20 mouse cellular contexts compared by ENCODE assay signal in genomic region chr16:95776610-95777363, GRCm38 (mm10).
DNase-seq lines count a peak whose midpoint lies in the region; ATAC-seq and TF ChIP-seq lines count a peak whose summit lies in the region.
"Had no signal": no experiment of that assay in that cellular context is flagged by ENCODE, and none has a peak within 500 bp of the region (broad histone marks: within the 10 kb centered on the region; RNA-seq: fewer than 3 reads in every experiment).

No protein-coding gene starts in this region.

- no peak overlapping the region for H3K4me2 ChIP-seq in embryonic facial prominence, embryonic 15.5 days (replicated peaks)
- H3K4me2 ChIP-seq in midbrain, embryonic 14.5 days (ENCODE audit: low read length), result no peak overlapping the region
- no peak overlapping the region for H3K4me2 ChIP-seq in forebrain, embryonic 12.5 days
- H3K4me2 ChIP-seq: heart, embryonic 13.5 days; hindbrain, embryonic 13.5 days; stomach, embryonic 15.5 days had no signal

- peaks cover 12% of the 10 kb centered on the region for H3K4me1 ChIP-seq in embryonic facial prominence, embryonic 15.5 days
- H3K4me1 ChIP-seq in embryonic facial prominence, embryonic 10.5 days, result 0 out of 2 replicates have a peak, but pooled peaks cover 3% of the 10 kb centered on the region
- H3K4me1 ChIP-seq in MEL (ENCODE audit: control insufficient read depth in 1 of 2, insufficient read depth in 2 of 2, low read length in 2 of 2), result peaks cover 10 to 34% of the 10 kb centered on the region in 2 experiments
- H3K4me1 ChIP-seq in lung, adult 2 months (ENCODE audit: control insufficient read depth, insufficient read depth, low read length), result 0 out of 2 replicates have a peak, but pooled peaks cover 3% of the 10 kb centered on the region
- no peaks in the 10 kb centered on the region for H3K4me1 ChIP-seq in midbrain, embryonic 14.5 days (ENCODE audit: control insufficient read depth, insufficient read depth, low read length)
- H3K4me1 ChIP-seq in forebrain, embryonic 12.5 days, result no peaks in the 10 kb centered on the region
- H3K4me1 ChIP-seq: heart, embryonic 13.5 days; hindbrain, embryonic 13.5 days; stomach, embryonic 15.5 days had no signal

- H3K9ac ChIP-seq in embryonic facial prominence, embryonic 15.5 days, result no peak overlapping the region
- peak overlapping the region; percentile 21 for H3K9ac ChIP-seq in MEL (ENCODE audit: control insufficient read depth, low read depth, low read length, poor library complexity, severe bottlenecking)
- no peak overlapping the region for H3K9ac ChIP-seq in midbrain, embryonic 14.5 days (replicated peaks; ENCODE audit: low read length)
- H3K9ac ChIP-seq in forebrain, embryonic 12.5 days, result no peak overlapping the region
- H3K9ac ChIP-seq: heart, embryonic 13.5 days; hindbrain, embryonic 13.5 days; stomach, embryonic 15.5 days had no signal

- TF ChIP-seq RAD21 in MEL (IDR thresholded peaks at IDR 0.05; ENCODE audit: low read depth, low read length), result no peak

- H3K9me3 ChIP-seq in embryonic facial prominence, embryonic 15.5 days (replicated peaks), result no peaks in the 10 kb centered on the region
- H3K9me3 ChIP-seq in embryonic facial prominence, embryonic 10.5 days, result no peaks in the 10 kb centered on the region
- H3K9me3 ChIP-seq in MEL (replicated peaks; ENCODE audit: insufficient read depth, low read length), result no peaks in the 10 kb centered on the region
- H3K9me3 ChIP-seq in midbrain, embryonic 14.5 days (ENCODE audit: control insufficient read depth, low read length), result no peaks in the 10 kb centered on the region
- no peaks in the 10 kb centered on the region for H3K9me3 ChIP-seq in forebrain, embryonic 12.5 days
- H3K9me3 ChIP-seq: heart, embryonic 13.5 days; hindbrain, embryonic 13.5 days; stomach, embryonic 15.5 days had no signal

- H3K4me3 ChIP-seq in embryonic facial prominence, embryonic 15.5 days (replicated peaks), result no peak overlapping the region
- no peak overlapping the region for H3K4me3 ChIP-seq in embryonic facial prominence, embryonic 10.5 days
- peak overlapping the region; percentile 1 to 11; a peak in 1 of 4 replicates for H3K4me3 ChIP-seq in MEL (ENCODE audit: control insufficient read depth in 1 of 2, insufficient read depth in 1 of 2, low read depth in 2 of 2, low read length in 2 of 2)
- no peak overlapping the region for H3K4me3 ChIP-seq in lung, adult 2 months (replicated peaks; ENCODE audit: extremely low read depth, low read depth, low read length)
- H3K4me3 ChIP-seq in midbrain, embryonic 14.5 days (replicated peaks; ENCODE audit: low read depth, low read length), result no peak overlapping the region
- H3K4me3 ChIP-seq in forebrain, embryonic 12.5 days (replicated peaks), result no peak overlapping the region
- H3K4me3 ChIP-seq: heart, embryonic 13.5 days; hindbrain, embryonic 13.5 days; stomach, embryonic 15.5 days had no signal

- H3K36me3 ChIP-seq in embryonic facial prominence, embryonic 15.5 days, result no peaks in the 10 kb centered on the region
- no peaks in the 10 kb centered on the region for H3K36me3 ChIP-seq in embryonic facial prominence, embryonic 10.5 days (replicated peaks)
- H3K36me3 ChIP-seq in MEL (ENCODE audit: control insufficient read depth in 1 of 2, insufficient read depth in 2 of 2, low read length in 2 of 2), result peaks cover 0 to 17% of the 10 kb centered on the region in 2 experiments; a peak in 2 of 4 replicates
- no peaks in the 10 kb centered on the region for H3K36me3 ChIP-seq in midbrain, embryonic 14.5 days (ENCODE audit: control insufficient read depth, insufficient read depth, low read length)
- no peaks in the 10 kb centered on the region for H3K36me3 ChIP-seq in forebrain, embryonic 12.5 days (replicated peaks)
- H3K36me3 ChIP-seq: heart, embryonic 13.5 days; hindbrain, embryonic 13.5 days; stomach, embryonic 15.5 days had no signal

- no peaks in the 10 kb centered on the region for H3K27me3 ChIP-seq in embryonic facial prominence, embryonic 15.5 days
- no peaks in the 10 kb centered on the region for H3K27me3 ChIP-seq in embryonic facial prominence, embryonic 10.5 days (replicated peaks; ENCODE audit: low read depth, poor library complexity, severe bottlenecking)
- H3K27me3 ChIP-seq in MEL (ENCODE audit: control insufficient read depth in 1 of 2, insufficient read depth in 2 of 2, low read length in 2 of 2), result no peaks in the 10 kb centered on the region
- H3K27me3 ChIP-seq in midbrain, embryonic 14.5 days (ENCODE audit: control insufficient read depth, insufficient read depth, low read length), result no peaks in the 10 kb centered on the region
- H3K27me3 ChIP-seq in forebrain, embryonic 12.5 days, result no peaks in the 10 kb centered on the region
- H3K27me3 ChIP-seq: hindbrain, embryonic 13.5 days; stomach, embryonic 15.5 days had no signal

- TF ChIP-seq EP300 in MEL (IDR thresholded peaks at IDR 0.05; ENCODE audit: low read depth in 1 of 2, low read length in 2 of 2), result no peak

- 0 out of 2 replicates have a peak overlapping the region, but pooled peaks have one; percentile 77 for H3K27ac ChIP-seq in embryonic facial prominence, embryonic 15.5 days (replicated peaks)
- H3K27ac ChIP-seq in embryonic facial prominence, embryonic 10.5 days (replicated peaks), result no peak overlapping the region
- H3K27ac ChIP-seq in MEL (ENCODE audit: control insufficient read depth, low read depth, low read length), result peak overlapping the region; percentile 79
- H3K27ac ChIP-seq in midbrain, embryonic 14.5 days (replicated peaks; ENCODE audit: low read depth, low read length), result no peak overlapping the region
- no peak overlapping the region for H3K27ac ChIP-seq in forebrain, embryonic 12.5 days
- H3K27ac ChIP-seq: heart, embryonic 13.5 days; hindbrain, embryonic 13.5 days; macrophage; stomach, embryonic 15.5 days had no signal

- no peaks in the 10 kb centered on the region for H3K79me2 ChIP-seq in MEL (ENCODE audit: control insufficient read depth, insufficient read depth, low read length, poor library complexity)

- no peak for ATAC-seq in embryonic facial prominence, embryonic 15.5 days (ENCODE audit: insufficient number of reproducible peaks, low FRiP score, low TSS enrichment, low read depth)
- no peak for ATAC-seq in midbrain, embryonic 14.5 days (ENCODE audit: low FRiP score, low TSS enrichment)
- no peak for ATAC-seq in forebrain, embryonic 12.5 days (ENCODE audit: low FRiP score)
- ATAC-seq: forebrain, embryonic 16.5 days had no signal

- peak in 1 of 3 experiments; percentile 3; a peak in 1 of 6 replicates for TF ChIP-seq CTCF in MEL (IDR thresholded peaks at IDR 0.05 in 2 of 3, conservative IDR thresholded peaks at IDR 0.05 in 1 of 3; ENCODE audit: control insufficient read depth in 1 of 3, insufficient read depth in 1 of 3, low read depth in 2 of 3, low read length in 3 of 3, poor library complexity in 1 of 3, severe bottlenecking in 1 of 3)
- no peak for TF ChIP-seq CTCF in lung, adult 2 months (IDR thresholded peaks at IDR 0.05; ENCODE audit: insufficient read depth, low read length)

- 0 out of 4 replicates have a peak, but pooled peaks of 1 of the 2 experiments have one; percentile 8 for TF ChIP-seq POLR2A in MEL (IDR thresholded peaks at IDR 0.05; ENCODE audit: control insufficient read depth in 1 of 2, insufficient read depth in 1 of 2, low read depth in 1 of 2, low read length in 2 of 2, poor library complexity in 1 of 2)
- no peak for TF ChIP-seq POLR2A in lung, adult 2 months (IDR thresholded peaks at IDR 0.05; ENCODE audit: borderline replicate concordance, extremely low read depth, low read depth, low read length)

- WGBS in embryonic facial prominence, embryonic 15.5 days, result 82% methylated on average over 10 of the region's 10 CpGs
- WGBS in embryonic facial prominence, embryonic 10.5 days, result 88% methylated on average over 10 of the region's 10 CpGs
- whole genome bisulfite sequencing in lung, adult 2 months, result 72% methylated on average over 10 of the region's 10 CpGs
- WGBS in midbrain, embryonic 14.5 days, result 90% methylated on average over 10 of the region's 10 CpGs
- WGBS in forebrain, embryonic 12.5 days, result 91% methylated on average over 10 of the region's 10 CpGs

- DNase-seq in embryonic facial prominence, embryonic 10.5 days (ENCODE audit: low spot score), result no peak
- peak; percentile 69 for DNase-seq in MEL (ENCODE audit: low read depth, low spot score)
- peak; percentile 30 for DNase-seq in lung, adult 2 months
- DNase-seq in lung, postnatal 25 days (ENCODE audit: low spot score), result peak; percentile 75
- no peak for DNase-seq in midbrain, embryonic 14.5 days
- DNase-seq: adrenal gland, postnatal 36 days; cerebellum, adult 9-10 months; gastrocnemius, postnatal 10 days; heart, adult 18-20 months; kidney, adult 9 months; kidney, postnatal 14 days; left cerebral cortex, postnatal 4 days; thymus, postnatal 25 days had no signal

TF ChIP-seq in MEL, 35 proteins besides CTCF, POLR2A, EP300 and RAD21:
- no peak for TF ChIP-seq E2F4 (IDR thresholded peaks at IDR 0.05; ENCODE audit: borderline replicate concordance, low read depth, low read length)
- TF ChIP-seq ZKSCAN1 (IDR thresholded peaks at IDR 0.05; ENCODE audit: low read depth, low read length), result no peak
- TF ChIP-seq BHLHE40 (IDR thresholded peaks at IDR 0.05; ENCODE audit: borderline replicate concordance, low read depth, low read length), result no peak
- TF ChIP-seq SMC3 (IDR thresholded peaks at IDR 0.05; ENCODE audit: low read depth, low read length), result no peak
- TF ChIP-seq RCOR1 (IDR thresholded peaks at IDR 0.05; ENCODE audit: low read depth, low read length), result peak; percentile 65; the same call in 1 of the 2 replicates
- no peak for TF ChIP-seq ZC3H11A (IDR thresholded peaks at IDR 0.05; ENCODE audit: low read depth, low read length)
- TF ChIP-seq ZMIZ1 (IDR thresholded peaks at IDR 0.05; ENCODE audit: low read depth, low read length), result no peak
- TF ChIP-seq TAL1 (IDR thresholded peaks at IDR 0.05; ENCODE audit: low read length), result no peak
- TF ChIP-seq MAX (IDR thresholded peaks at IDR 0.05; ENCODE audit: low read length), result no peak
- TF ChIP-seq MYC (IDR thresholded peaks at IDR 0.05; ENCODE audit: low read depth, low read length), result peak; percentile 67; the same call in 1 of the 2 replicates
- TF ChIP-seq SIN3A (IDR thresholded peaks at IDR 0.05; ENCODE audit: low read length), result no peak
- TF ChIP-seq MXI1 (IDR thresholded peaks at IDR 0.05; ENCODE audit: low read depth, low read length), result no peak
- no peak for TF ChIP-seq CHD2 (IDR thresholded peaks at IDR 0.05; ENCODE audit: low read length)
- TF ChIP-seq ZNF384 (IDR thresholded peaks at IDR 0.05; ENCODE audit: low read depth, low read length), result peak; percentile 80
- no peak for TF ChIP-seq NRF1 (IDR thresholded peaks at IDR 0.05; ENCODE audit: insufficient read depth, low read depth, low read length, poor library complexity, severe bottlenecking)
TF ChIP-seq in MEL: peak in this region for 3.

Comparison
In these comparisons a context has a peak if more than half of its experiments do, and no peak if none do; other contexts are left out.
1. H3K27ac ChIP-seq: peak in embryonic facial prominence, embryonic 15.5 days (single experiment) and MEL (single experiment); none in embryonic facial prominence, embryonic 10.5 days (single experiment), midbrain, embryonic 14.5 days (single experiment) and forebrain, embryonic 12.5 days (single experiment).
2. H3K4me3 ChIP-seq: peak in MEL (2 of 2); none in embryonic facial prominence, embryonic 15.5 days (single experiment), embryonic facial prominence, embryonic 10.5 days (single experiment), lung, adult 2 months (single experiment), midbrain, embryonic 14.5 days (single experiment) and forebrain, embryonic 12.5 days (single experiment).
3. DNase-seq: peak in MEL (single experiment), lung, adult 2 months (single experiment) and lung, postnatal 25 days (single experiment); none in embryonic facial prominence, embryonic 10.5 days (single experiment) and midbrain, embryonic 14.5 days (single experiment).